Mouse (Mus musculus): Measurements from ENCODE around the gene Cflar.
A peak's percentile ranks its signal among the peaks of the same experiment; 100 is the strongest.
"Not testable (repeated sequence)": the region's sequence is repeated elsewhere in the genome, so short reads cannot be mapped to it uniquely, and the experiment has no call there.

Cflar gene

GRCm38 (mm10) chr1:58711365-58712016 lies at the start of gene Cflar:
TSS of gene Cflar (plus strand) at chr1:58711508.
- DNase-seq = peak; percentile 77 to 79

- DNase-seq = not testable (repeated sequence)
These were observed 48.6 kb upstream of the Cflar start for GRCm38 (mm10) chr1:58662671-58663070.

GRCm38 (mm10) chr1:58663365-58663764 lies 47.9 kb upstream of the Cflar start:
- not testable (repeated sequence) for DNase-seq

- no peak for DNase-seq
These were observed 43.1 kb upstream of the Cflar start for GRCm38 (mm10) chr1:58668191-58668590.

GRCm38 (mm10) chr1:58669635-58670034 lies 41.7 kb upstream of the Cflar start:
- not testable (repeated sequence) for DNase-seq

GRCm38 (mm10) chr1:58672116-58672515 lies 39.2 kb upstream of the Cflar start:
- no peak for DNase-seq

- no peak for DNase-seq
These were observed 36.3 kb upstream of the Cflar start for GRCm38 (mm10) chr1:58675011-58675410.

GRCm38 (mm10) chr1:58677575-58677974 lies 33.7 kb upstream of the Cflar start:
- peak; percentile 17 to 28 for DNase-seq

- DNase-seq = not testable (repeated sequence)
These were observed 32.9 kb upstream of the Cflar start for GRCm38 (mm10) chr1:58678412-58678811.

GRCm38 (mm10) chr1:58689426-58689825 lies 21.9 kb upstream of the Cflar start:
- DNase-seq = no peak

- no peak for DNase-seq
These were observed 21.1 kb upstream of the Cflar start for GRCm38 (mm10) chr1:58690006-58690744.

GRCm38 (mm10) chr1:58690834-58691488 lies 20.3 kb upstream of the Cflar start:
- DNase-seq = not testable (repeated sequence)

GRCm38 (mm10) chr1:58691718-58692117 lies 19.6 kb upstream of the Cflar start:
- DNase-seq = not testable (repeated sequence)

GRCm38 (mm10) chr1:58693696-58694095 lies 17.6 kb upstream of the Cflar start:
- no peak for DNase-seq

GRCm38 (mm10) chr1:58695810-58696209 lies 15.5 kb upstream of the Cflar start, which contains the start of gene Als2cr12:
TSS of gene Als2cr12 (minus strand) at chr1:58695989.
- not testable (repeated sequence) for DNase-seq

- peak in 1 of 2 experiments; percentile 32 for DNase-seq
These were observed 13.7 kb upstream of the Cflar start for GRCm38 (mm10) chr1:58697607-58698006.

GRCm38 (mm10) chr1:58698781-58699180 lies 12.5 kb upstream of the Cflar start:
- DNase-seq = no peak

GRCm38 (mm10) chr1:58699988-58700387 lies 11.3 kb upstream of the Cflar start:
- no peak for DNase-seq

GRCm38 (mm10) chr1:58700580-58701162 lies 10.6 kb upstream of the Cflar start:
- not testable (repeated sequence) for DNase-seq

- not testable (repeated sequence) for DNase-seq
These were observed 1.3 kb upstream of the Cflar start for GRCm38 (mm10) chr1:58710043-58710442.

GRCm38 (mm10) chr1:58710711-58711364 lies 470 bp upstream of the Cflar start:
- no peak for DNase-seq
